Mouse (Mus musculus): Measurements from ENCODE around the gene Hoxb6. TPM values are rescaled to one million over a fixed set of nuclear protein-coding genes. Genes with fewer than 3 reads are reported as not detected.

Hoxb6 gene
- polyA plus RNA-seq, 1 experiment, result 8.3 TPM

GRCm38 (mm10) chr11:96270996-96271540, 21.2 kb upstream of the Hoxb6 start, which contains the start of gene Hoxb9:
TSS of gene Hoxb9 (plus strand) at chr11:96271457.
- 2% methylated on average over 40 of the region's 40 CpGs for WGBS
- H3K27me3 ChIP-seq (ENCODE audit: control insufficient read depth, insufficient read depth, low read length), result peaks cover 88% of the 10 kb centered on the region
- H3K4me1 ChIP-seq (ENCODE audit: control insufficient read depth, insufficient read depth, insufficient read length, low read length), result 0 out of 2 replicates have a peak, but pooled peaks cover 2% of the 10 kb centered on the region
- no peak for TF ChIP-seq CTCF (IDR thresholded peaks at IDR 0.05; ENCODE audit: extremely low read depth, insufficient read length, insufficient replicate concordance, low read depth, low read length)
- no peak for TF ChIP-seq POLR2A (IDR thresholded peaks at IDR 0.05; ENCODE audit: low read depth, low read length)
- H3K36me3 ChIP-seq (ENCODE audit: control insufficient read depth, insufficient read depth, low read length), result no peaks in the 10 kb centered on the region
- H3K4me3 ChIP-seq (ENCODE audit: low read depth, low read length), result peak within 1 kb of the TSS; percentile 44
- H3K27ac ChIP-seq (ENCODE audit: insufficient read depth, low read depth, low read length), result no peak within 1 kb of the TSS

- H3K4me3 ChIP-seq (ENCODE audit: low read depth, low read length), result peak overlapping the region; percentile 44
- TF ChIP-seq POLR2A (IDR thresholded peaks at IDR 0.05; ENCODE audit: low read depth, low read length) (no peak), CTCF (IDR thresholded peaks at IDR 0.05; ENCODE audit: extremely low read depth, insufficient read length, insufficient replicate concordance, low read depth, low read length) (no peak)
- WGBS, result under 1% methylated on average over 52 of the region's 52 CpGs
- H3K36me3 ChIP-seq (ENCODE audit: control insufficient read depth, insufficient read depth, low read length), result no peaks in the 10 kb centered on the region
- peaks cover 87% of the 10 kb centered on the region for H3K27me3 ChIP-seq (ENCODE audit: control insufficient read depth, insufficient read depth, low read length)
- no peak overlapping the region for H3K27ac ChIP-seq (ENCODE audit: insufficient read depth, low read depth, low read length)
- H3K4me1 ChIP-seq (ENCODE audit: control insufficient read depth, insufficient read depth, insufficient read length, low read length), result 0 out of 2 replicates have a peak, but pooled peaks cover 2% of the 10 kb centered on the region
Measured at GRCm38 (mm10) chr11:96271541-96272011, 20.7 kb upstream of the Hoxb6 start.

DNA sequence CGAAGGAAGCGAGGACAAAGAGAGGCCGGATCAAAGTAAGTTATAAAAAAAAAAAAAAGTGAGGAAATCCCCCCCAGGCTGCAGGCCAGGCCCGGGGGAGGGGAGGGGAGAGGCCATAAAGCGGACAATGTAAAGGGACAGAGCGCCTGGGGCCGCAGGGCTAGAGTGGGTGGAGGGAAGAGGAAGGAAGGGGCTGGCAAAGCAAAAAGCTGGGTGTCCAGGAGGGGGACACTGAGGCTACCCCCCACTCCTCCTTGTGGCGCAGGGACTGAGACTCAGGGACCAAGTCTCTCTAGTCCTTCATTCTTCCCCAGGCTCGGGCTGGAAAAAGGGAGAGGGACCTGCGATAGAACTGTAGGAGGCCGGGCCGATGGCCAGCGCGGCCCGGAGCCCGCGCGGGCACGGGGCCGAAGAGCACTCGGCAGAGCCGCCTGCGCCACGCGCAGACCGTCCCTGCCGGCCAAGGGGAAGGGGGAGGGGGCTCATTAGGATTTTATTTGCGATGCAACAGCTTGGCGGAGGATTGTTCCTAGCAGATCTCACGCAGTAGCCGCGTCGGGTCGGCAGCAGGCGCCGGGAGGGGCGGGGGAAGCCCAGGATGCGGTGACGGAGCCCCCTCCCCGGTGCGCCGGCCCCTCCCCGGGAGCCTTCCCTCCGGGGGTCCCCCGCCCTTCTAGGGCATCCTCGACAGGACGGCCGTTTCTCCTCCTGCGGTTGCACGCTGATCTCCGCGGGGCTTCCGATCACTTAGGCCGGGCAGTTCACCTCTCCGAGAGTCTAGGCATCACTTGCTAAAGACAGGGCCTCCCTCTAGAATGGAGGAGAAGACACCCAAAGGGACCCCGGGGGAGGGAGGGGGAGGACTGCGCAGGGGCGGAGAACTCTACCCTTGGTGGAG, 20.0 kb upstream of the Hoxb6 start:
- Histone ChIP-seq H3K27me3 (ENCODE audit: control insufficient read depth, insufficient read depth, low read length) (peaks cover 89% of the 10 kb centered on the region), H3K4me1 (ENCODE audit: control insufficient read depth, insufficient read depth, insufficient read length, low read length) (peaks cover 2% of the 10 kb centered on the region; the same call in 1 of the 2 replicates), H3K27ac (ENCODE audit: insufficient read depth, low read depth, low read length) (no peak overlapping the region), H3K36me3 (ENCODE audit: control insufficient read depth, insufficient read depth, low read length) (no peaks in the 10 kb centered on the region), H3K4me3 (ENCODE audit: low read depth, low read length) (peak overlapping the region; percentile 44; the same call in 1 of the 2 replicates)
- 4% methylated on average over 58 of the region's 58 CpGs for WGBS
- TF ChIP-seq POLR2A (IDR thresholded peaks at IDR 0.05; ENCODE audit: low read depth, low read length), result no peak
- no peak for TF ChIP-seq CTCF (IDR thresholded peaks at IDR 0.05; ENCODE audit: extremely low read depth, insufficient read length, insufficient replicate concordance, low read depth, low read length)

- Histone ChIP-seq H3K4me1 (ENCODE audit: control insufficient read depth, insufficient read depth, insufficient read length, low read length) (peaks cover 4% of the 10 kb centered on the region; the same call in 1 of the 2 replicates), H3K27ac (ENCODE audit: insufficient read depth, low read depth, low read length) (no peak overlapping the region), H3K36me3 (ENCODE audit: control insufficient read depth, insufficient read depth, low read length) (no peaks in the 10 kb centered on the region), H3K27me3 (ENCODE audit: control insufficient read depth, insufficient read depth, low read length) (peaks cover 93% of the 10 kb centered on the region), H3K4me3 (ENCODE audit: low read depth, low read length) (no peak overlapping the region)
- TF ChIP-seq POLR2A (IDR thresholded peaks at IDR 0.05; ENCODE audit: low read depth, low read length) (no peak), CTCF (IDR thresholded peaks at IDR 0.05; ENCODE audit: extremely low read depth, insufficient read length, insufficient replicate concordance, low read depth, low read length) (no peak)
- 20% methylated on average over 10 of the region's 10 CpGs for WGBS
Measured at GRCm38 (mm10) chr11:96274428-96274827, 17.8 kb upstream of the Hoxb6 start.

GRCm38 (mm10) chr11:96275896-96276295, 16.4 kb upstream of the Hoxb6 start:
- Histone ChIP-seq H3K27me3 (ENCODE audit: control insufficient read depth, insufficient read depth, low read length) (peaks cover 90% of the 10 kb centered on the region), H3K36me3 (ENCODE audit: control insufficient read depth, insufficient read depth, low read length) (no peaks in the 10 kb centered on the region), H3K4me1 (ENCODE audit: control insufficient read depth, insufficient read depth, insufficient read length, low read length) (peaks cover 4% of the 10 kb centered on the region; the same call in 1 of the 2 replicates), H3K27ac (ENCODE audit: insufficient read depth, low read depth, low read length) (no peak overlapping the region), H3K4me3 (ENCODE audit: low read depth, low read length) (no peak overlapping the region)
- 19% methylated on average over 4 of the region's 4 CpGs for WGBS
- TF ChIP-seq POLR2A (IDR thresholded peaks at IDR 0.05; ENCODE audit: low read depth, low read length), result no peak
- TF ChIP-seq CTCF (IDR thresholded peaks at IDR 0.05; ENCODE audit: extremely low read depth, insufficient read length, insufficient replicate concordance, low read depth, low read length), result no peak

- peaks cover 88% of the 10 kb centered on the region for H3K27me3 ChIP-seq (ENCODE audit: control insufficient read depth, insufficient read depth, low read length)
- no peak overlapping the region for H3K27ac ChIP-seq (ENCODE audit: insufficient read depth, low read depth, low read length)
Measured at GRCm38 (mm10) chr11:96277151-96278044, 14.9 kb upstream of the Hoxb6 start.

More at GRCm38 (mm10) chr11:96277151-96278044, 14.9 kb upstream of the Hoxb6 start:
- no peaks in the 10 kb centered on the region for H3K36me3 ChIP-seq (ENCODE audit: control insufficient read depth, insufficient read depth, low read length)
- H3K4me3 ChIP-seq (ENCODE audit: low read depth, low read length), result no peak overlapping the region
- 5% methylated on average over 35 of the region's 35 CpGs for WGBS
- no peak for TF ChIP-seq CTCF (IDR thresholded peaks at IDR 0.05; ENCODE audit: extremely low read depth, insufficient read length, insufficient replicate concordance, low read depth, low read length)
- no peak for TF ChIP-seq POLR2A (IDR thresholded peaks at IDR 0.05; ENCODE audit: low read depth, low read length)
- H3K4me1 ChIP-seq (ENCODE audit: control insufficient read depth, insufficient read depth, insufficient read length, low read length), result peaks cover 2% of the 10 kb centered on the region; the same call in 1 of the 2 replicates

Data from small intestine, adult 2 months (tissue).